Comparison of ENCODE assay signal across 8 mouse cellular contexts in genomic region chr4:55530731-55531095, GRCm38 (mm10). TPM values are rescaled to one million over a fixed set of nuclear protein-coding genes. Genes with fewer than 3 reads are reported as not detected.
DNase-seq lines count a peak whose midpoint lies in the region; ATAC-seq and TF ChIP-seq lines count a peak whose summit lies in the region.

No protein-coding gene starts in this region.

- H3K4me1 ChIP-seq in testis, adult 2 months (ENCODE audit: control insufficient read depth, insufficient read depth, low read length): peaks cover 21% of the 10 kb centered on the region
- H3K4me1 ChIP-seq in intestine, embryonic 16.5 days (ENCODE audit: control insufficient read depth, insufficient read depth, low read length): peaks cover 15% of the 10 kb centered on the region
- H3K4me1 ChIP-seq in midbrain, embryonic 14.5 days (ENCODE audit: control insufficient read depth, insufficient read depth, low read length): peaks cover 29% of the 10 kb centered on the region

- WGBS in intestine, embryonic 16.5 days: under 1% methylated on average over 20 of the region's 20 CpGs
- 1% methylated on average over 20 of the region's 20 CpGs for WGBS in midbrain, embryonic 14.5 days

- no peaks in the 10 kb centered on the region for H3K27me3 ChIP-seq in testis, adult 2 months (ENCODE audit: control insufficient read depth, insufficient read depth, low read length)
- no peaks in the 10 kb centered on the region for H3K27me3 ChIP-seq in intestine, embryonic 16.5 days (replicated peaks; ENCODE audit: control insufficient read depth, insufficient read depth, low read length)
- peaks cover 35% of the 10 kb centered on the region for H3K27me3 ChIP-seq in midbrain, embryonic 14.5 days (ENCODE audit: control insufficient read depth, insufficient read depth, low read length)

- no peaks in the 10 kb centered on the region for H3K9me3 ChIP-seq in intestine, embryonic 16.5 days (ENCODE audit: control insufficient read depth, low read length)
- no peaks in the 10 kb centered on the region for H3K9me3 ChIP-seq in midbrain, embryonic 14.5 days (ENCODE audit: control insufficient read depth, low read length)

- no peaks in the 10 kb centered on the region for H3K36me3 ChIP-seq in testis, adult 2 months (ENCODE audit: control insufficient read depth, insufficient read depth, low read length)
- H3K36me3 ChIP-seq in intestine, embryonic 16.5 days (ENCODE audit: control insufficient read depth, insufficient read depth, low read length): no peaks in the 10 kb centered on the region
- H3K36me3 ChIP-seq in midbrain, embryonic 14.5 days (ENCODE audit: control insufficient read depth, insufficient read depth, low read length): no peaks in the 10 kb centered on the region

- no peak for TF ChIP-seq CTCF in testis, adult 2 months (IDR thresholded peaks at IDR 0.05; ENCODE audit: control insufficient read depth, insufficient read depth, insufficient replicate concordance, low read depth, low read length)

- peak overlapping the region; percentile 91 for H3K4me2 ChIP-seq in intestine, embryonic 16.5 days (ENCODE audit: low read depth, low read length)
- H3K4me2 ChIP-seq in midbrain, embryonic 14.5 days (ENCODE audit: low read length): peak overlapping the region; percentile 96

- DNase-seq in CD4-positive, CD25-positive, alpha-beta regulatory T cell, adult 2 months (ENCODE audit: low read depth, low spot score): peak; percentile 49
- DNase-seq in testis, postnatal 14 days (ENCODE audit: low spot score): no peak
- DNase-seq in midbrain, embryonic 14.5 days: peak; percentile 52
- no peak for DNase-seq in right cerebral cortex, postnatal 25 days

- H3K9ac ChIP-seq in intestine, embryonic 16.5 days (ENCODE audit: low read depth, low read length): peak overlapping the region; percentile 77
- peak overlapping the region; percentile 49 for H3K9ac ChIP-seq in midbrain, embryonic 14.5 days (replicated peaks; ENCODE audit: low read length)

- H3K27ac ChIP-seq in testis, adult 2 months (ENCODE audit: control insufficient read depth, insufficient read depth, low read depth, low read length): no peak overlapping the region
- peak overlapping the region; percentile 37; the same call in 1 of the 2 replicates for H3K27ac ChIP-seq in intestine, embryonic 16.5 days (ENCODE audit: low read length)
- no peak overlapping the region for H3K27ac ChIP-seq in midbrain, embryonic 14.5 days (replicated peaks; ENCODE audit: low read depth, low read length)

- TF ChIP-seq POLR2A in testis, adult 2 months (IDR thresholded peaks at IDR 0.05; ENCODE audit: control insufficient read depth, low read depth, low read length): peak; percentile 12; the same call in 1 of the 2 replicates

- peak overlapping the region; percentile 89 for H3K4me3 ChIP-seq in testis, adult 2 months (ENCODE audit: control insufficient read depth, low read depth, low read length)
- peak overlapping the region; percentile 74 for H3K4me3 ChIP-seq in intestine, embryonic 16.5 days (ENCODE audit: low read length)
- H3K4me3 ChIP-seq in midbrain, embryonic 14.5 days (replicated peaks; ENCODE audit: low read depth, low read length): peak overlapping the region; percentile 59

- ATAC-seq in CD4-positive, CD25-positive, alpha-beta regulatory T cell, adult 4 months: no peak
- no peak for ATAC-seq in intestine, embryonic 16.5 days
- ATAC-seq in midbrain, embryonic 14.5 days (ENCODE audit: low FRiP score, low TSS enrichment): no peak
- ATAC-seq in erythroid progenitor cell, adult 5-6 weeks (replicated peaks; ENCODE audit: low FRiP score, poor library complexity, severe bottlenecking): no peak

RNA-seq across cellular contexts. Expression of gene Klf4, which starts 1.6 kb away (rescaled TPM):
- polyA plus RNA-seq in CD4-positive, CD25-positive, alpha-beta regulatory T cell, adult 4 months (2017; shearing (Covaris generic)): under 1 TPM; 0.69 to 0.90 TPM
- 123 and 156 TPM in 2 replicates for polyA plus RNA-seq in testis, adult 2 months (2012; rRNA removed)
- 8.5 and 8.6 TPM in 2 replicates for polyA plus RNA-seq in intestine, embryonic 16.5 days (2015; fragmentation: Nextera tagmentation; extraction: Ambion mirVana)
- polyA plus RNA-seq in midbrain, embryonic 14.5 days (2014; fragmentation: Nextera tagmentation; extraction: Ambion mirVana): 1.4 and 2.2 TPM in 2 replicates
- 5.8 and 10.9 TPM in 2 replicates for total RNA-seq in erythroid progenitor cell, adult 5-6 weeks (2015; ENCODE audit: low replicate concordance)
- total RNA-seq in erythroid progenitor cell, adult 5-6 weeks (2017; ENCODE audit: low replicate concordance): 3.2 and 4.6 TPM in 2 replicates

Comparison
In these comparisons a context has a peak if more than half of its experiments do, and no peak if none do; other contexts are left out.
1. DNase-seq: peak in CD4-positive, CD25-positive, alpha-beta regulatory T cell, adult 2 months (single experiment) and midbrain, embryonic 14.5 days (single experiment); none in testis, postnatal 14 days (single experiment) and right cerebral cortex, postnatal 25 days (single experiment).
2. RNA of gene Klf4, which starts 1.6 kb away (polyA plus RNA-seq): 123 to 156 TPM in testis, adult 2 months; 8.5 to 8.6 TPM in intestine, embryonic 16.5 days, 1.4 to 2.2 TPM in midbrain, embryonic 14.5 days and 0.69 to 0.90 TPM in CD4-positive, CD25-positive, alpha-beta regulatory T cell, adult 4 months; every median in the first group is over 10 times any median in the second.
3. Peak in every context shown above with its lines, with median percentiles within 50 percentile points of each other: H3K4me3 ChIP-seq.